In the genomic region with DNA sequence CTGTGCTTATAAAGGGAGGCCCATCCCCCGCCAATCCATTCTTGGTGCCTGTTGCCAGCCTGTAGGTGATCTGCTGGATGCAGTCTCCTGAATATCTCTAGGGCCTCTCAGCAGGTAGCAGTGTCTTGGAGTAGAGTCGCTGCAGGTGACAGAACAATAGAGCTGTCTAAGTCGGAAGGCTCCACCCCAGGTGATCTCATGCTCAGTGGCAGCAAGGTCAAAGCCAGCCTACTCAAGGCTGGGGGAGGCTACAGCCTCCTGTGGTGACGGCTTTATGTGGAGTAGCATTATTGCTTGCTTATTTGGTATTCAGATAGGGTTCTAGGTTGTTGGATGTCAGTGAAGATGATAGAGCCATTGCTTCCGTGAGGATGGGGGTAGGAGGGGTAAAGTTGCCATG, we compare ENCODE assay signal across 25 mouse cellular contexts.
A peak's percentile ranks its signal among the peaks of the same experiment; 100 is the strongest.
DNase-seq lines count a peak whose midpoint lies in the region; ATAC-seq and TF ChIP-seq lines count a peak whose summit lies in the region.
"Had no signal": no experiment of that assay in that cellular context is flagged by ENCODE, and none has a peak within 500 bp of the region (broad histone marks: within the 10 kb centered on the region; RNA-seq: fewer than 3 reads in every experiment).

No protein-coding gene starts in this region.

- peak; percentile 91 for TF ChIP-seq EP300 in ES-Bruce4 (IDR thresholded peaks at IDR 0.05; ENCODE audit: insufficient read depth, low read depth, low read length)

- H3K4me3 ChIP-seq in kidney, adult 2 months (ENCODE audit: insufficient read depth, low read depth, low read length), result no peak overlapping the region
- H3K4me3 ChIP-seq in ES-Bruce4 (ENCODE audit: low read depth, low read length), result no peak overlapping the region
- H3K4me3 ChIP-seq in liver, embryonic 11.5 days (ENCODE audit: low read depth, low read length), result no peak overlapping the region
- H3K4me3 ChIP-seq: embryonic facial prominence, embryonic 12.5 days; embryonic facial prominence, embryonic 15.5 days; forebrain, embryonic 15.5 days; heart, adult 2 months; hindbrain, embryonic 12.5 days; hindbrain, embryonic 15.5 days had no signal

- H3K36me3 ChIP-seq in kidney, adult 2 months (ENCODE audit: control insufficient read depth, insufficient read depth, low read length), result no peaks in the 10 kb centered on the region
- no peaks in the 10 kb centered on the region for H3K36me3 ChIP-seq in ES-Bruce4 (ENCODE audit: control insufficient read depth, insufficient read depth, low read length, poor library complexity, severe bottlenecking)
- no peaks in the 10 kb centered on the region for H3K36me3 ChIP-seq in liver, embryonic 11.5 days (ENCODE audit: control insufficient read depth, insufficient read depth, low read length)
- H3K36me3 ChIP-seq: embryonic facial prominence, embryonic 12.5 days; embryonic facial prominence, embryonic 15.5 days; forebrain, embryonic 15.5 days; hindbrain, embryonic 12.5 days; hindbrain, embryonic 15.5 days had no signal

- no peak for ATAC-seq in liver, embryonic 11.5 days (replicated peaks; ENCODE audit: low FRiP score)
- ATAC-seq: CD4-positive, CD25-positive, alpha-beta regulatory T cell, adult 4 months; forebrain, embryonic 15.5 days; Patski had no signal

- no peak for TF ChIP-seq CTCF in kidney, adult 2 months (conservative IDR thresholded peaks at IDR 0.05; ENCODE audit: insufficient read depth, insufficient read length, low read depth, low read length)
- TF ChIP-seq CTCF in ES-Bruce4 (IDR thresholded peaks at IDR 0.05; ENCODE audit: low read depth, low read length), result no peak

- peak overlapping the region; percentile 5; the same call in 1 of the 2 replicates for H3K27ac ChIP-seq in kidney, adult 2 months (ENCODE audit: insufficient read depth, low read depth, low read length)
- peak overlapping the region; percentile 60; the same call in 1 of the 2 replicates for H3K27ac ChIP-seq in ES-Bruce4 (ENCODE audit: insufficient read depth, low read length)
- no peak overlapping the region for H3K27ac ChIP-seq in liver, embryonic 11.5 days (ENCODE audit: low read depth, low read length)
- H3K27ac ChIP-seq: embryonic facial prominence, embryonic 12.5 days; embryonic facial prominence, embryonic 15.5 days; forebrain, embryonic 15.5 days; hindbrain, embryonic 12.5 days; hindbrain, embryonic 15.5 days had no signal

- 83% methylated on average over 5 of the region's 5 CpGs for WGBS in kidney, adult 2 months
- 83% methylated on average over 5 of the region's 5 CpGs for WGBS in liver, embryonic 11.5 days

- no peak overlapping the region for H3K4me2 ChIP-seq in liver, embryonic 11.5 days
- H3K4me2 ChIP-seq: embryonic facial prominence, embryonic 12.5 days; embryonic facial prominence, embryonic 15.5 days; forebrain, embryonic 15.5 days; heart, embryonic 11.5 days; hindbrain, embryonic 12.5 days; hindbrain, embryonic 15.5 days had no signal

- no peak for DNase-seq in kidney, adult 2 months
- no peak for DNase-seq in kidney, postnatal 4 days
- DNase-seq in R1 (ENCODE audit: low read depth, low spot score) (peak; percentile 97), adipocyte (ENCODE audit: low spot score) (no peak)
- no peak for DNase-seq in liver, embryonic 11.5 days (ENCODE audit: low spot score)
- DNase-seq in layer of hippocampus, postnatal 14 days (ENCODE audit: low spot score in 2 of 2), result no peak
- DNase-seq: adrenal gland, adult 2 months; adrenal gland, postnatal 14 days; cerebellum, adult 11 months; cerebellum, adult 2 months; cerebellum, adult 9-11 months; cerebellum, postnatal 25 days; gastrocnemius, postnatal 25 days; heart, adult 2 months; kidney, adult 18-20 months had no signal

- H3K27me3 ChIP-seq in kidney, adult 2 months (replicated peaks; ENCODE audit: control insufficient read depth, insufficient read depth, low read length), result no peaks in the 10 kb centered on the region
- H3K27me3 ChIP-seq in ES-Bruce4 (ENCODE audit: control insufficient read depth, insufficient read depth, low read length, poor library complexity, severe bottlenecking), result no peaks in the 10 kb centered on the region
- no peaks in the 10 kb centered on the region for H3K27me3 ChIP-seq in liver, embryonic 11.5 days (replicated peaks; ENCODE audit: control insufficient read depth, insufficient read depth, low read length)
- H3K27me3 ChIP-seq: embryonic facial prominence, embryonic 12.5 days; embryonic facial prominence, embryonic 15.5 days; forebrain, embryonic 15.5 days; hindbrain, embryonic 12.5 days; hindbrain, embryonic 15.5 days; Patski had no signal

- no peak for TF ChIP-seq POLR2A in kidney, adult 2 months (IDR thresholded peaks at IDR 0.05; ENCODE audit: low read depth, low read length)
- TF ChIP-seq POLR2A in ES-Bruce4 (IDR thresholded peaks at IDR 0.05; ENCODE audit: insufficient read depth, low read length), result no peak

- H3K9ac ChIP-seq in ES-Bruce4 (ENCODE audit: low read depth, poor library complexity, severe bottlenecking), result no peak overlapping the region
- H3K9ac ChIP-seq in liver, embryonic 11.5 days (ENCODE audit: low read depth, low read length), result no peak overlapping the region
- H3K9ac ChIP-seq: embryonic facial prominence, embryonic 12.5 days; embryonic facial prominence, embryonic 15.5 days; forebrain, embryonic 15.5 days; hindbrain, embryonic 12.5 days; hindbrain, embryonic 15.5 days had no signal

- H3K9me3 ChIP-seq in ES-Bruce4 (replicated peaks; ENCODE audit: control insufficient read depth, insufficient read depth, low read length, poor library complexity, severe bottlenecking), result no peaks in the 10 kb centered on the region
- no peaks in the 10 kb centered on the region for H3K9me3 ChIP-seq in liver, embryonic 11.5 days (ENCODE audit: control insufficient read depth, low read length)
- H3K9me3 ChIP-seq: embryonic facial prominence, embryonic 12.5 days; embryonic facial prominence, embryonic 15.5 days; forebrain, embryonic 15.5 days; G1E; hindbrain, embryonic 12.5 days; hindbrain, embryonic 15.5 days had no signal

- H3K4me1 ChIP-seq in kidney, adult 2 months (ENCODE audit: control insufficient read depth, insufficient read depth, low read length), result peaks cover 45% of the 10 kb centered on the region
- peaks cover 7% of the 10 kb centered on the region for H3K4me1 ChIP-seq in ES-Bruce4 (ENCODE audit: control insufficient read depth, insufficient read depth, low read length)
- no peaks in the 10 kb centered on the region; the same call in 1 of the 2 replicates for H3K4me1 ChIP-seq in liver, embryonic 11.5 days (replicated peaks; ENCODE audit: control insufficient read depth, insufficient read depth, low read length)
- H3K4me1 ChIP-seq: embryonic facial prominence, embryonic 12.5 days; embryonic facial prominence, embryonic 15.5 days; forebrain, embryonic 15.5 days; hindbrain, embryonic 12.5 days; hindbrain, embryonic 15.5 days had no signal
